Mouse (Mus musculus) E14TG2a.4 (cell line): Measurements from ENCODE around the gene Rbm33.

Source experiments
- H3K27me3 ChIP-seq: 2 replicates; pipeline ENCODE4 v1.6.1; 2014; ENCODE audit warnings: low read length, control low read depth; ENCODE audit not compliant: insufficient read depth
- H3K36me3 ChIP-seq: 2 replicates; pipeline ENCODE4 v1.6.1; 2014; ENCODE audit warnings: low read length, control low read depth; ENCODE audit not compliant: insufficient read depth
- H3K4me1 ChIP-seq: replicated peaks from 2 replicates; pipeline ENCODE4 v1.6.1; 2014; ENCODE audit warnings: low read depth, low read length, control low read depth
- H3K4me3 ChIP-seq: replicated peaks from 2 replicates; pipeline ENCODE4 v1.5.1; 2014; ENCODE audit warnings: mild to moderate bottlenecking, low read length
- H3K9me3 ChIP-seq: 2 replicates; pipeline ENCODE4 v1.6.1; 2014; ENCODE audit warnings: low read length, control low read depth
- CTCF ChIP-seq: conservative IDR thresholded peaks from 2 replicates; pipeline ENCODE4 v1.5.1; 2014; ENCODE audit warnings: low read length
- NANOG ChIP-seq: IDR thresholded peaks from 2 replicates; pipeline ENCODE4 v1.6.1; 2014; ENCODE audit warnings: borderline replicate concordance, low read length, mixed read lengths
- POU5F1 ChIP-seq: IDR thresholded peaks from 2 replicates; pipeline ENCODE4 v1.6.1; 2014; ENCODE audit warnings: low read length, borderline replicate concordance

Gene Rbm33

GRCm38 (mm10) chr5:28453523-28453922, 136.6 kb downstream of the Rbm33 start:
- no peak overlapping the region for H3K4me3 ChIP-seq
- H3K9me3 ChIP-seq, result no peaks in the 10 kb centered on the region
- peaks cover 32% of the 10 kb centered on the region for H3K27me3 ChIP-seq
- no peaks in the 10 kb centered on the region for H3K36me3 ChIP-seq
- H3K4me1 ChIP-seq, result peaks cover 11% of the 10 kb centered on the region
- TF ChIP-seq NANOG (no peak; the same call in 1 of the 2 replicates), CTCF (no peak), POU5F1 (no peak)

GRCm38 (mm10) chr5:28454546-28454945, 137.6 kb downstream of the Rbm33 start:
- Histone ChIP-seq H3K36me3 (no peaks in the 10 kb centered on the region), H3K9me3 (no peaks in the 10 kb centered on the region), H3K27me3 (peaks cover 42% of the 10 kb centered on the region), H3K4me1 (peaks cover 16% of the 10 kb centered on the region), H3K4me3 (no peak overlapping the region)
- TF ChIP-seq POU5F1 (no peak), CTCF (no peak), NANOG (no peak)

DNA sequence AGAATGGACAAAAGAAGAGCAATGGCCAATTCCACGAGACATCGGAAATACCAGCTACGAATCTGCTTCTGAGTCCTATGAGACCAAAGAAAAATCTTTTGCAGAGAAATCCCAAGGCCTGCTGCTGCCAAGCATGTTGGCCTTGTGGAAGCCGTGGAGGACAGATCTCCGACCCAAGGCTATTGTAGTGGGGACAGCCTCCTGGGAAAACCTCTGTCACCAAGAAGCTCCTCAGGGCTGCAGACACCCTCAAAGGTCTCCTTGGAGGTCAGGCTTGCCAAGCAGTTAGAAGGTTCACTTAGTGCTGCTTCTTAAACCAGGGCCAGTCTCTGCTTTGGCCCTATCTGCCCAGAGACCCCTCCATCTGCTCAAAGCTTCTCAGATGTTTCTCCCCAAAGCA, 138.8 kb downstream of the Rbm33 start:
- H3K9me3 ChIP-seq, result no peaks in the 10 kb centered on the region
- TF ChIP-seq CTCF (no peak), POU5F1 (no peak)
- H3K4me3 ChIP-seq, result no peak overlapping the region
- peaks cover 54% of the 10 kb centered on the region for H3K27me3 ChIP-seq
- H3K36me3 ChIP-seq, result no peaks in the 10 kb centered on the region
- peaks cover 28% of the 10 kb centered on the region for H3K4me1 ChIP-seq

GRCm38 (mm10) chr5:28456366-28456765, 139.4 kb downstream of the Rbm33 start:
- no peak overlapping the region for H3K4me3 ChIP-seq
- H3K4me1 ChIP-seq, result peaks cover 33% of the 10 kb centered on the region
- H3K36me3 ChIP-seq, result no peaks in the 10 kb centered on the region
- H3K9me3 ChIP-seq, result no peaks in the 10 kb centered on the region
- TF ChIP-seq POU5F1 (no peak), NANOG (no peak), CTCF (no peak)
- peaks cover 60% of the 10 kb centered on the region for H3K27me3 ChIP-seq

DNA sequence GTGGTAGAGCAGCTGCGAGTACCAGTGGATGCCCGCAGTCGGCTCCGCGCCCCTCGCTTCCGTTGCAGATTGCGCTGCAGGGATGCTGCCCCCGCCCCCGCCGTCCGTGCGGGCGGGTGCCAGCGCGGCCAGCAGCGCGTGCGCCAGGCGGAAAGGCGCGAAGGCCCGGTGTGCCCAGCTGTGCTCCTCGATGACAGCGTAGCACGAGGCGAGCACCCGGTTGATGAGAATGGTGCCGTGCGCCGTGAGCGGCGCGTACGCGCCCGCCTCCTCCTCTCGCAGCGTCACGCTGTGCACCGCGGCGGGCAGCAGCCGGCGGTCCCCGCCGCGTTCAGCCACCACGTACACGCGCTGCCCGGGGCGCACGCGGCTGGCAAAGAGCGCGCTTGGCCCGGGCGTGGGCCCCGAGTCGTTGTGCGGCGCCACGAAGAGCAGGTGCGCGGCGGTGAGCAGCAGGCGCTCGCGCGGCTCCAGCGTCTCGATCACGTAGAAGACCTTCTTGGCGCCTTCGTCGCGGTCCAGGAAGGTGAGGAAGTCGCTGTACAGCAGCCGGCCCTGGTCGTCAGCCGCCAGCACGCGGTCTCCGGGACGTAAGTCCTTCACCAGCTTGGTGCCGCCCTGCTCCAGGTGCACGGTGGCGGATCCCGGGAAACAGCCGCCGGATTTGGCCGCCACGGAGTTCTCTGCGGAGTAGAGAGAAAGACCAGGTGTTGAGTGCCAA, 141.2 kb downstream of the Rbm33 start:
- Histone ChIP-seq H3K9me3 (no peaks in the 10 kb centered on the region), H3K27me3 (peaks cover 77% of the 10 kb centered on the region), H3K4me3 (peak overlapping the region; percentile 75), H3K4me1 (peaks cover 45% of the 10 kb centered on the region), H3K36me3 (no peaks in the 10 kb centered on the region)
- TF ChIP-seq NANOG (no peak), CTCF (no peak), POU5F1 (no peak)

DNA sequence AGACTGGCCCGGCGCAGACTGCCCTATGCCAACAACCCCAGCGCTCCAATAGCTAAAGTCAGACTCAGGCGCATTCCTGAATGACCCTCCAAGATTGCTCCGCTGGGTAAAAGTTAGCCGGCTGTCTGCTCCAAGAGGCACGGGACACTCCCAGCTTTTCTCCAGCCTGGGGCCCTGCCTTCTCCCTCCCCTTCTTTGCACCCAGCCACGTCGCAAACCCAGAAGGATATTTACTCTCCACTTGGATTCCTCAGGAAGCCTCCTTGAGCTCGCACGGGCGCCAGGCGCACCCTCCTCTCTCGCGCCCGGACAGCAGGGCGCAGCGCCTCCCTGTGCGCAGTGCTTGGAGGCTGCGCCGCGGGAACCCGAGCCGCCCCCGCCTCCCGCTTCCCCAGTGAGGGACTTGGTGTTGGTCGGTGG, 141.9 kb downstream of the Rbm33 start:
- H3K4me3 ChIP-seq, result peak overlapping the region; percentile 75
- H3K9me3 ChIP-seq, result no peaks in the 10 kb centered on the region
- H3K36me3 ChIP-seq, result no peaks in the 10 kb centered on the region
- H3K4me1 ChIP-seq, result peaks cover 47% of the 10 kb centered on the region
- TF ChIP-seq CTCF (no peak), NANOG (no peak), POU5F1 (no peak)
- peaks cover 85% of the 10 kb centered on the region for H3K27me3 ChIP-seq

DNA sequence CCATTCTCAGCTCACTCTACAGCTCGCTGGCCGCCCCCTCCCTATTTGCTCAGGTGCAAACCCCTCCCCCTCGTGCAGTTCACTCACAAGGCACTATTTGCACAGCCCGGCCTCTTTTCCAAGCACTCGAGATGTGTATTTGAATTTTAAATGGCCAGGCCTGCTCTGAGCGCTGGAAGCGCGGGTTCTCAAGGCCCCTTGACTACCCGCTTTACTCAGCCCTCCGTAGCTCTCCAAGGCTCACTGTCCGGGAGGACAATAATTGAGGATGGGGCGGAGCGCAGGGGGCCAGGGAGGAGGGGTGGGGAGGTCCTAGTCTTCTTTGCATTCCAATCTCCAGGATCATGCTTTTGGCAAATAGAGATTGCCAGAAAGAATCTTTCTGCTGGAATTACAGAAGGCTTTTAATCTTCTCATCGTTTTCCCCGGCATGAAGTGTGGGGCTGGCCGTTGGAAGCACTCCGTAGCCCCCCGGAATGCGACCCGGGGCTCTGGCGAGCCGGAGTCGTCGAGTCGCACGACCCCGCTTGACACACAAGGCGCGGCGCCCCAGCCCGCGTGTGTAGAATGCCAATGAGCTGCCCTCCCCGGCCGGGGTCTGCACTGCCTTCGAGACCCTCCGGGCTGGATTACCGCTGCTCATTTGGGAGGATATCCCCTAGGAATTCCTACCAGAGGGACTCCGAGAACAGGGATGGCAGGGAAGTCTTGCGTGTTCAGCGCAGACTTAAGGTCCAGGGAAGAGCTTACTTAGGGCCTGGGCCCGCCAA, 142.7 kb downstream of the Rbm33 start:
- Histone ChIP-seq H3K36me3 (no peaks in the 10 kb centered on the region), H3K9me3 (no peaks in the 10 kb centered on the region), H3K4me3 (peak overlapping the region; percentile 75), H3K4me1 (peaks cover 47% of the 10 kb centered on the region), H3K27me3 (peaks cover 89% of the 10 kb centered on the region)
- no peak for TF ChIP-seq POU5F1
- TF ChIP-seq CTCF, result no peak
- TF ChIP-seq NANOG, result no peak

DNA sequence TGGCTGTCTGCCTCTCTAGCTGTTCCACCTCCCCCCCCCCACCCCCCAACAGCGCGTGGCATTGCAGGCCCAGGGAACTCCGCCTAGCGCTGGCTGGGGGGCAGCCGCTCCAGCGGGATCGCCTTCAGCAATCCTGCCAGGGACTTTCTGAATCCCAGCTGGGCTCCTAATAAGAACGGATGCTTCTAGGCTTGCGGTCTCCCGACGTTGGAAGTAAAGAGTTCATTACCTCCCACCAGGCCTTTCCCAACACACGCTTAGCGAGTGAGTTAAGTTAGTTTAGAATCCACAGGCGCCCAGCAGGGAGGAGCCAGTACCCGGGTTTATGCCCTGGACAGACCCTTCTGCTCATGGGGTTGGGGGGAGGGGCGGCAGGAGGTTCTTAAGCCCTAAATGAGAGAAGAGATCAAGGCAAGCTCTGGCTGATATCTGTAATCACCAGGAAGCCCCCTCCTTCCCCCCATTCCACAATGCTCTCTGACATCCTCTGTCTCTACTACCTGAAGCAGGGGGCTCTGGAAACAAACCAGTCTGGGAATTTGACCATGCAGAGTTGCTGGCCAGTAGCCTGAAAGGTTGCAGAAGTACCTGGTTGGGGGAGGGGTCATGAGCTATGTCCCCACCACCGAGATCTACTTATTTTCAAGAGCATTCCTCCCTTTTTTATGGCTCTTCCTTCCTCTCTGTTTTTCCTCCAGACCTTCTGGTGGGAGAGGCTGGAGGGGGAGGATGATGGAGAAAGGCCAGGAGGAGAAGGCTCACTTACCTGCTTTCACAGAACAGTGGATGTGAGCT, 143.8 kb downstream of the Rbm33 start:
- Histone ChIP-seq H3K4me3 (0 out of 2 replicates have a peak overlapping the region, but pooled peaks have one; percentile 17), H3K36me3 (no peaks in the 10 kb centered on the region), H3K4me1 (peaks cover 52% of the 10 kb centered on the region), H3K9me3 (no peaks in the 10 kb centered on the region), H3K27me3 (peaks cover 94% of the 10 kb centered on the region)
- TF ChIP-seq POU5F1, result no peak
- TF ChIP-seq CTCF, result no peak
- TF ChIP-seq NANOG, result no peak

GRCm38 (mm10) chr5:28461376-28461775, 144.5 kb downstream of the Rbm33 start:
- H3K9me3 ChIP-seq, result no peaks in the 10 kb centered on the region
- H3K4me3 ChIP-seq, result no peak overlapping the region
- peaks cover 58% of the 10 kb centered on the region for H3K4me1 ChIP-seq
- TF ChIP-seq CTCF, result no peak
- no peak for TF ChIP-seq POU5F1
- no peak for TF ChIP-seq NANOG
- H3K36me3 ChIP-seq, result no peaks in the 10 kb centered on the region
- peaks cover 94% of the 10 kb centered on the region for H3K27me3 ChIP-seq
